Mouse (Mus musculus) MEL (cell line): ENCODE measurements around the gene Sema6c.

Source experiments
- BHLHE40 ChIP-seq: IDR thresholded peaks from 2 replicates; pipeline ENCODE4 v1.6.1; 2012; ENCODE audit warnings: low read depth, mild to moderate bottlenecking, inconsistent platforms, low read length, improper control_type of control experiment, borderline replicate concordance
- CTCF ChIP-seq, 3 experiments: IDR thresholded peaks in 2 of 3; conservative IDR thresholded peaks in 1 of 3; 2 replicates each; pipeline ENCODE4 v1.5.1; 2011 to 2012; ENCODE audit warnings: low read length in 3 of 3, low read depth in 2 of 3, mild to moderate bottlenecking in 2 of 3, improper control_type of control experiment in 1 of 3, inconsistent platforms in 1 of 3, mixed read lengths in 1 of 3, moderate library complexity in 1 of 3; ENCODE audit not compliant: control insufficient read depth in 1 of 3, insufficient read depth in 1 of 3, poor library complexity in 1 of 3, severe bottlenecking in 1 of 3
- E2F4 ChIP-seq: IDR thresholded peaks from 2 replicates; pipeline ENCODE4 v1.6.1; 2011; ENCODE audit warnings: low read depth, low read length, improper control_type of control experiment, borderline replicate concordance
- EP300 ChIP-seq, 2 experiments: IDR thresholded peaks; 2 replicates each; pipeline ENCODE4 v1.6.1; 2011; ENCODE audit warnings: improper control_type of control experiment in 2 of 2, low read length in 2 of 2, low read depth in 1 of 2, mild to moderate bottlenecking in 1 of 2
- GABPA ChIP-seq: IDR thresholded peaks from 2 replicates; pipeline ENCODE4 v1.6.1; 2012; ENCODE audit warnings: low read depth, mild to moderate bottlenecking, inconsistent platforms, low read length, improper control_type of control experiment, moderate library complexity
- JUND ChIP-seq: IDR thresholded peaks from 2 replicates; pipeline ENCODE4 v1.6.1; 2011; ENCODE audit warnings: low read depth, mild to moderate bottlenecking, improper control_type of control experiment, low read length
- NRF1 ChIP-seq: IDR thresholded peaks from 2 replicates; pipeline ENCODE4 v1.6.1; 2014; ENCODE audit warnings: low read depth, mild to moderate bottlenecking, inconsistent platforms, low read length, improper control_type of control experiment, moderate library complexity; ENCODE audit not compliant: poor library complexity, insufficient read depth, severe bottlenecking
- POLR2A ChIP-seq, 2 experiments: IDR thresholded peaks; 2 replicates each; pipeline ENCODE4 v1.6.1; 2011 to 2012; ENCODE audit warnings: low read length in 2 of 2, mild to moderate bottlenecking in 2 of 2, control low read depth in 1 of 2, improper control_type of control experiment in 1 of 2, low read depth in 1 of 2, moderate library complexity in 1 of 2; ENCODE audit not compliant: control insufficient read depth in 1 of 2, insufficient read depth in 1 of 2, poor library complexity in 1 of 2
- POLR2AphosphoS2 ChIP-seq: IDR thresholded peaks from 2 replicates; pipeline ENCODE4 v1.6.1; 2011; ENCODE audit warnings: low read length, improper control_type of control experiment
- RCOR1 ChIP-seq: IDR thresholded peaks from 2 replicates; pipeline ENCODE4 v1.6.1; 2012; ENCODE audit warnings: low read depth, mild to moderate bottlenecking, inconsistent platforms, low read length, improper control_type of control experiment
- UBTF ChIP-seq: IDR thresholded peaks from 2 replicates; pipeline ENCODE4 v1.6.1; 2012; ENCODE audit warnings: low read depth, mild to moderate bottlenecking, inconsistent platforms, low read length, improper control_type of control experiment, moderate library complexity, borderline replicate concordance; ENCODE audit not compliant: insufficient read depth
- ZC3H11A ChIP-seq: IDR thresholded peaks from 2 replicates; pipeline ENCODE4 v1.6.1; 2012; ENCODE audit warnings: low read depth, mild to moderate bottlenecking, inconsistent platforms, low read length, improper control_type of control experiment
- ZKSCAN1 ChIP-seq: IDR thresholded peaks from 2 replicates; pipeline ENCODE4 v1.6.1; 2012; ENCODE audit warnings: low read depth, mild to moderate bottlenecking, inconsistent platforms, low read length, improper control_type of control experiment, moderate library complexity
- ZNF384 ChIP-seq: IDR thresholded peaks from 2 replicates; pipeline ENCODE4 v1.6.1; 2012; ENCODE audit warnings: low read depth, mild to moderate bottlenecking, inconsistent platforms, low read length, improper control_type of control experiment

DNA sequence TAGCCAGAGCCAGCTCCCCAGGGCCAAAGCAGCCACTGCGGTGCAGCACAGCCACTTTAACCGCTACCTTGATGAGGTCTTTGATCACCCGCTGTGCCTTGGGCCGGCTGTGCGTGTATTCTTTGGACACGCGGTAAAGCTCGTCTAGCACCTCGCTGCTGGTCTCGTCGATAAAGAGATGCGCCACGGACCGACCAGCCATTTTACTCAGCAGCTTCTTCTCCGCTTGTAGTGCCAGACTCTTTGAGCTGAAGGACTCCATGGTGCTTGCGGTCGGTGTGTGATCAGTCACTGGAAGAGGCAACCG is 20.0 kb upstream of the Sema6c start:
- no peak for TF ChIP-seq EP300 (IDR thresholded peaks at IDR 0.05; ENCODE audit: low read depth in 1 of 2, low read length in 2 of 2)
- no peak for TF ChIP-seq CTCF (IDR thresholded peaks at IDR 0.05 in 2 of 3, conservative IDR thresholded peaks at IDR 0.05 in 1 of 3; ENCODE audit: control insufficient read depth in 1 of 3, insufficient read depth in 1 of 3, low read depth in 2 of 3, low read length in 3 of 3, poor library complexity in 1 of 3, severe bottlenecking in 1 of 3)
- TF ChIP-seq E2F4 = no peak
- no peak for TF ChIP-seq ZKSCAN1
- no peak for TF ChIP-seq POLR2A (IDR thresholded peaks at IDR 0.05; ENCODE audit: control insufficient read depth in 1 of 2, insufficient read depth in 1 of 2, low read depth in 1 of 2, low read length in 2 of 2, poor library complexity in 1 of 2)
- TF ChIP-seq ZC3H11A = no peak
- no peak for TF ChIP-seq BHLHE40
- no peak for TF ChIP-seq ZNF384
- TF ChIP-seq NRF1 = no peak
- no peak for TF ChIP-seq RCOR1
- no peak for TF ChIP-seq POLR2AphosphoS2
- TF ChIP-seq UBTF = no peak
- no peak for TF ChIP-seq GABPA
- no peak for TF ChIP-seq JUND
